ENCODE assay signal across 28 mouse cellular contexts in the genomic region with DNA sequence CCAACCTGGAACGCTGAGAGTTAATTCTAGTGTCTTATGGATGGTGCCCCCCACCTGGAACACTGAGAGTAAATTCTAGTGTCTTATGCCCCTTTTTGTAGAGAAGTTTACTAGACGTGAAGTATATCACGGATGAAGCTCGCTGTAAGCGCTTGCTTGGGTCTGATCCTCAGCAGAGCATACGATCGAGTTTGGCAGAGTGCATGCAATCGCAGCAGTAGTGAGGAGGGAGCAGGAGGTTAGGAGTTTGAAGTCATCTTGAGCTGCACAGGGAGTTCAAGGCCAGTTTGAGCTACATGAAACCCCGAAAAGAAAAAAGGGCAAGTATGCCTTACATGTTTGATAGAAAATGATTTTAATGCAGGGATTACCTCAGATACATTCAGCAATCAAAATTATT. TPM values are rescaled to one million over a fixed set of nuclear protein-coding genes. Genes with fewer than 3 reads are reported as not detected.
"Had no signal": no experiment of that assay in that cellular context is flagged by ENCODE, and none has a peak within 500 bp of the region (broad histone marks: within the 10 kb centered on the region; RNA-seq: fewer than 3 reads in every experiment).

No protein-coding gene starts in this region.

- ATAC-seq: forebrain, embryonic 13.5 days; forebrain, embryonic 14.5 days; forebrain, embryonic 15.5 days; forebrain, embryonic 16.5 days; forebrain, postnatal 0 days had no signal

- H3K4me1 ChIP-seq: embryonic facial prominence, embryonic 10.5 days; embryonic facial prominence, embryonic 12.5 days; embryonic facial prominence, embryonic 13.5 days; embryonic facial prominence, embryonic 15.5 days; forebrain, embryonic 10.5 days; forebrain, embryonic 12.5 days; forebrain, embryonic 13.5 days; forebrain, embryonic 15.5 days had no signal

- H3K4me2 ChIP-seq: embryonic facial prominence, embryonic 12.5 days; embryonic facial prominence, embryonic 13.5 days; embryonic facial prominence, embryonic 15.5 days; forebrain, embryonic 12.5 days; forebrain, embryonic 13.5 days; forebrain, embryonic 15.5 days had no signal

- H3K4me3 ChIP-seq: embryonic facial prominence, embryonic 10.5 days; embryonic facial prominence, embryonic 12.5 days; embryonic facial prominence, embryonic 13.5 days; embryonic facial prominence, embryonic 15.5 days; erythroblast, embryonic 14.5 days; forebrain, embryonic 10.5 days; forebrain, embryonic 12.5 days; forebrain, embryonic 13.5 days; forebrain, embryonic 15.5 days; gastrocnemius, adult 2 months; heart, adult 2 months had no signal

- H3K9me3 ChIP-seq: embryonic facial prominence, embryonic 10.5 days; embryonic facial prominence, embryonic 12.5 days; embryonic facial prominence, embryonic 13.5 days; embryonic facial prominence, embryonic 15.5 days; forebrain, embryonic 10.5 days; forebrain, embryonic 12.5 days; forebrain, embryonic 13.5 days; forebrain, embryonic 15.5 days had no signal

- H3K27ac ChIP-seq: embryonic facial prominence, embryonic 10.5 days; embryonic facial prominence, embryonic 12.5 days; embryonic facial prominence, embryonic 13.5 days; embryonic facial prominence, embryonic 15.5 days; forebrain, embryonic 10.5 days; forebrain, embryonic 12.5 days; forebrain, embryonic 13.5 days; forebrain, embryonic 15.5 days; gastrocnemius, adult 2 months; heart, adult 2 months had no signal

- H3K27me3 ChIP-seq: embryonic facial prominence, embryonic 12.5 days; embryonic facial prominence, embryonic 13.5 days; embryonic facial prominence, embryonic 15.5 days; forebrain, embryonic 12.5 days; forebrain, embryonic 13.5 days; forebrain, embryonic 15.5 days had no signal

- H3K9ac ChIP-seq: embryonic facial prominence, embryonic 12.5 days; embryonic facial prominence, embryonic 13.5 days; embryonic facial prominence, embryonic 15.5 days; forebrain, embryonic 12.5 days; forebrain, embryonic 13.5 days; forebrain, embryonic 15.5 days; forebrain, postnatal 0 days had no signal

- DNase-seq: cerebellum, adult 2 months; cerebellum, adult 8-10 months; cerebellum, adult 9-10 months; cerebellum, adult 9-11 months; cerebellum, postnatal 10 days; cerebellum, postnatal 14 days; cerebellum, postnatal 25 days; cerebellum, postnatal 36 days; embryo, embryonic 11 days; forebrain, postnatal 0 days; gastrocnemius, adult 2 months; gastrocnemius, postnatal 10 days; gastrocnemius, postnatal 14 days; gastrocnemius, postnatal 25 days; gastrocnemius, postnatal 36 days; heart, adult 18-20 months; heart, adult 2 months had no signal

RNA-seq across cellular contexts. Expression of gene Actc1, which starts 47.5 kb away (rescaled TPM):
- polyA plus RNA-seq: cerebellum, adult 2 months; erythroblast, embryonic 14.5 days had no signal
